Mouse (Mus musculus): ENCODE measurements around the gene Spdl1.
"Not testable (repeated sequence)": the region's sequence is repeated elsewhere in the genome, so short reads cannot be mapped to it uniquely, and the experiment has no call there.

Gene Spdl1

DNA sequence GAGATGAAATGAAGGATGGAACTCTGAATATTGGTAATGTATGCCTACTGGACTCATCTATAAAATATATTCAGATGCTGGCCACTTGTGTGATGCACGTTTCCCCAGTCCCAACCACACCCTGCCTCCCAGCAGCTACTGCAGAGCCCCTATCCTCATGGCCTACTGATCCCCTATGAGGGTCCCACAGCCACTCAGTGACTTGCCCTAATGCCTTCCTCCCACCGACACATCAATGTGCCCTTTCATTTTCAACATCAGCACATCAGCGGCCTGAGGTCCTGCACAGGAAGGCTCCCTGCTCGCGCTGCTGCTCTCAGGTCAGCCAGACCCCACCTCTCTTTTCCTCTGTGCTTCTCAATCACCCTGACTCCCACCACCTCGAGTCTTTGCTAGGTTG, 19.1 kb downstream of the Spdl1 start:
- DNase-seq (ENCODE audit: inconsistent age in 2 of 2, low spot score in 1 of 2), result no peak

GRCm38 (mm10) chr11:34805026-34805425, 28.4 kb downstream of the Spdl1 start:
- not testable (repeated sequence) for DNase-seq (ENCODE audit: inconsistent age in 2 of 2, low spot score in 1 of 2)

DNA sequence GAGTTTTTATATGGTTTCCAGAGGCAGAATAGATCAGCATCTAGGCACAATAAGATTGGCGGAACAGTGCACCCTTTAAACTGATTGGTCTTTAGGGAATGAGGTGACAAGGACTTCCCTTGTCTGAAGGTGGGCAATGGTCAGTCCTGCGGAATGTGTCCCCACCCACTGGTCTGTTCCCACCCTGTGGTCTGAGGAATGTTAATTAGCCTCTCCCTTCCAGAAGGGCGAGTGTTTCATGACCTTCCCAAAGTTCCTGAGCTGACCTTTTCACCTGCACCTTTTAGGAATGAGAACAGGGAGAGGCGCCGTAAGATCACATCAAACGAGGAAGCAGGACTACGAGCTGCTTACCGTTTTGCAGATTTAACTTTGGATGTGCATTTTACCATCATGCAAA, 35.4 kb downstream of the Spdl1 start:
- not testable (repeated sequence) for DNase-seq (ENCODE audit: inconsistent age in 2 of 2, low spot score in 1 of 2)

DNA sequence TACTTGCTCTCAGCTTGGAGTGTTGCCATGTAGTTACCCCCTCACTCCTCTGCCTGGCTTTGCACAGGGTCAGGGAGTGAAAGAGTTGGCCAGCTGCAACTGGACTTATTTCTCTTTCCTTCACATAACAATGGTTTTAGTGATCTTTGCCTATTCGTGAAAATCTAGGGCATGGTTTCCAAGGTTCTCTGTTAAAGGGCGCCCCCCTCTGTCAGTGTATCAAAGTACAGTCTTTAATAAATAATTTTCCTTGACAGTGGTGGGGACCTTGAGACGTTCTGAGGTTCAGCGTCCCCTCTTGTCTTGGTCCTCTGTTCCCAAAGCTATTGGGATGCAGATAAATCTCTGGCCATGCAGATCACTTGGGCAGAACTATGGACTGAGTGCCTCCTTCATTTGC, 37.3 kb downstream of the Spdl1 start:
- peak; percentile 22 to 84 for DNase-seq (ENCODE audit: inconsistent age in 2 of 2, low spot score in 1 of 2)

GRCm38 (mm10) chr11:34791872-34792271, 41.6 kb downstream of the Spdl1 start:
- DNase-seq (ENCODE audit: inconsistent age in 2 of 2, low spot score in 1 of 2), result no peak

GRCm38 (mm10) chr11:34784864-34785263, 48.6 kb downstream of the Spdl1 start:
- DNase-seq (ENCODE audit: inconsistent age in 2 of 2, low spot score in 1 of 2), result no peak

DNA sequence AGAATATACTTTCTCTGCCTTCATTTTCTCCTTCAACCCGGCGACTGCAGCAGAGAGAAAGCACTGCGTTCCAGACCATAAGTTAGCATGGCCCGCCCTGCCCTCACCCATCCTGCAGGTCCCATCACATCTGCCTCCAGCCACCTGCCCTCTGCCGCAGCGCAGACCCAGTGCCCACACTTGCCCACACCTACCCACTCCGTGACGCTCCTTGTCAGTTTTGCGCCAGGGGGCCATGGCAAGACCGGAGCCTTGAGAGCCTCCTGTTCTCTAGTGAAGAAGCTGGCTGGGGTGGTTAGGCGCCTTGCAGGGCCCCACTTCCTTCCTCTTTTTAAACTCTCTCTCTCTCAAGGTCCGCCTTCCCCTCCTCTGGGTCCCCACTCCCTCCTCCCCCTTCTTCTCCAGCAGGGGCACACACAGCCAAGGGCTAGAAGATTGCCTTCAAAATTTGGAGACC, 49.8 kb downstream of the Spdl1 start, which contains the start of gene Dock2:
TSS of gene Dock2 (minus strand) at position 306 of the 457 bp plus-strand sequence.
- peak in 1 of 2 experiments; percentile 7 for DNase-seq (ENCODE audit: inconsistent age in 2 of 2, low spot score in 1 of 2)

GRCm38 (mm10) chr11:34782516-34783430, 50.7 kb downstream of the Spdl1 start:
- DNase-seq (ENCODE audit: inconsistent age in 2 of 2, low spot score in 1 of 2), result peak in 1 of 2 experiments; percentile 11

DNA sequence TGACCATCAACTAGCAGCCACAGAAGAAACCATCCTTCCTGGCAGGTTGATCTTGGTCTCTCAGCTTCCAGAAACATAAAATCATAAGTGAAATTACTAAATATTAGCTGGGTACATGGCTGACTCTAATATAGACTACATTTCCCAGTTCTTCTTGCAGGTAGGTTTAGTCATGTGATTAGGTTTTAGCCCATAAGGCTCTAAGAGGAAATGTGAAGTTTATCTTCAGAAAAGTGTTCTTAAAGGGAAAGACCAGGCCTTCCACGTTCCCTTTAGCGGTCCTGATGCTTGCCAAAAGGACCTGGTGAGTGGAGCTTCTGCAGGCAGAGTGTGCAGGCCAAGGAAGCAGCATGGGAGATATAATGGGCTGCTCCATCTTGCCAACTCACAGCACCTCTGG, 52.7 kb downstream of the Spdl1 start:
- no peak for DNase-seq (ENCODE audit: inconsistent age in 2 of 2, low spot score in 1 of 2)

DNA sequence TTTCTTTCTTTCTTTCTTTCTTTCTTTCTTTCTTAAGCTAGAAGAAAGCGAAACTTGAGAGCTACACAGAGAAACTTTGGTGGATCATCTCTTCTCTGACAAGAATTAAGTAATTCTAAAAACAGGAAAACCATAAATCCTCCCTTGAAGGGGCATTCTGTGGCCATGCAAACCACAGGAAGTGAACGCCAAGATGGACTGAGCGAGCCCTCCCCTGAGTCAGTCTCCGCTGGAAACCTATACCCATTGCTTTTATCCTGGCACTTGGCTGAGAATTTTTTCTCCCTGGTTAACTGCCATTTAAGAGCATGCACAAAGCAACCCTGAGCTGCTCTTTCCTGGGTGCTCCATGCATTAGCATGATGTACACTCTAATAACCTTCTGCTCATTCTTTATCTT, 53.5 kb downstream of the Spdl1 start:
- DNase-seq (ENCODE audit: inconsistent age in 2 of 2, low spot score in 1 of 2), result no peak

DNA sequence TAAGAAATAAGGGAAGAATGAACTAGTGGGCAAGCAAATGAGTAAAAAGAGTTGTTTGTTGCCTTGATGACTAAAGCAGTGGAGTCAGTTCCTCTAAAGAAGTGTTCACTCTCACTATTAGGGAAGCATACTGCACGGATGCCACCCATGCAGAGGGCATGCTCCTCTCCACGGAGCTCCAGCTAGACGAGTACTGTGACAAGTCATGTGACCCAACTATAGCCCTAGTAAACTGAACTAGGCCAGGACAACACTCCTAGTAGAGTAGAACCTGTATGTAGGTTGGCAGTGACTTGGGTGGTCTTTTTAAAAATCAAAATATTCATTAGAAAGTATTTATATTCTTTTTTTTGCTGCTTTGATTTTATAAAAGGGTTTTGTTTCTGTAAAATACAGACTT, 55.1 kb downstream of the Spdl1 start:
- DNase-seq (ENCODE audit: inconsistent age in 2 of 2, low spot score in 1 of 2), result no peak

DNA sequence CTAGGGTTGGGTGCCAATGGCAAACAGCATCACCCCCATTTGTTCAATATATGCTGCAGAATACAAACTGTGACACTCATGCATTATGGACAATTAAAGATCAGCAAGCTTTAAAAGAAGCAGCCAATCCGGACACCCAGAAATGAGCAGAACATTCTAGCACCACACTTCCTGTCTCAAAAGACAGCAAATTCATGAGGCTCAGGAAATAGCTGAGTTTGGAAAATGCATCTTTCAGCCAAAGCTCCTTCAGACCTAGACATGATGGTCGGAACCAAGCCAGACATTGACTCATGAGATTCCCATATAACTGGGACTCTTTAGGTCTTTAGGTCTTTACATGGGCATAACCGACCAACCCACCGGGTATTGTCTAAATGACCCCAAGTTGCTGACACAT, 55.9 kb downstream of the Spdl1 start:
- no peak for DNase-seq (ENCODE audit: inconsistent age in 2 of 2, low spot score in 1 of 2)

- no peak for DNase-seq (ENCODE audit: inconsistent age in 2 of 2, low spot score in 1 of 2)
These were observed 57.4 kb downstream of the Spdl1 start for GRCm38 (mm10) chr11:34776054-34776453.

GRCm38 (mm10) chr11:34774636-34775035, 58.8 kb downstream of the Spdl1 start:
- DNase-seq (ENCODE audit: inconsistent age in 2 of 2, low spot score in 1 of 2), result no peak

DNA sequence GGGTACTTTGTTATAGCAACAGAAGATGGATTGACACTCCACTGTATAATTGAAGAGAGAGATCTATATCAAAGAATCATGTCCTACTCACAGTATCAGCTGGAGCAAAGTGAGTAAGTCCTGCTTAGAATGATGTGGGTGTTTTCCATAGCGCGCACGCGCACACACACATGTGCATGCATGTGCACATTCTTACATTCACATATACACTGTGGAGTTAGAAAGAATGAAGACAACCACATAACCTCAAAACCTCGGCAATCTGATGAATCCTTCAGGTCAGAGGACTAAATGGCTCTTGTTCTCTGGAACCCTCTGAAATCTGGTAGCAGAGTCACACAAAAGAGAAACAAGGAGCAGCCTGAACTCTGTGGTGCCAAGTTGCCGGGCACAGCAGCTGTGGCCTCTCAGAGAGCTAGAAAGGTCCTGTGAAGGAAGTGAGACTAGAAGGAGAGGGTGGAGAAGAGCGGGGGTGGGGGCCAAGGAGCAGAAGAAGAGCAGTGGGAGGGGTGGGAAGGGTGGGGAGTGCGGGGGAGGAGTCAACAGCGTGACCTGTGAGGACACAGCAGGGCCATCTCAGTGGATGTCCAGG, 60.0 kb downstream of the Spdl1 start:
- DNase-seq (ENCODE audit: inconsistent age in 2 of 2, low spot score in 1 of 2), result peak in 1 of 2 experiments; percentile 7

- DNase-seq (ENCODE audit: inconsistent age in 2 of 2, low spot score in 1 of 2), result peak; percentile 91 to 95
These were observed 62.0 kb downstream of the Spdl1 start for GRCm38 (mm10) chr11:34771221-34771986.

DNA sequence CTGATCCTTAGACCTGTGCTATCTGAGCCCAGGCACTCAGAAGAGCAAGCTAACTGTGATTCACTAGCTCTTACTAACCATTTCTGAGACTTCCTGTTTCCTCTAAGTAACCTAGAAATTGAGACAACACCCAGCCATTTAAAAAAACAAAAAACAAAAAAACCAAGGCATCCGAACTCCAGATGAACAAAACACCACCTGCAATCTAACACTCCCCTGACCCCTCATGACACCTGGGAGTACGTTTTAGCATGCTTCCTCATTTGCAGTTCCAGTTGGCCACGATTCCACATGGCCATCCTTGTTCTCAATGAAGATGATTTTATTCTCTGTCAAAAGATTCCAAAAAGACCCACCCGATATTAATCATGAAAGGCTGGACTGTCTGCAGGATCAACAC, 62.8 kb downstream of the Spdl1 start:
- DNase-seq (ENCODE audit: inconsistent age in 2 of 2, low spot score in 1 of 2), result peak in 1 of 2 experiments; percentile 34

DNA sequence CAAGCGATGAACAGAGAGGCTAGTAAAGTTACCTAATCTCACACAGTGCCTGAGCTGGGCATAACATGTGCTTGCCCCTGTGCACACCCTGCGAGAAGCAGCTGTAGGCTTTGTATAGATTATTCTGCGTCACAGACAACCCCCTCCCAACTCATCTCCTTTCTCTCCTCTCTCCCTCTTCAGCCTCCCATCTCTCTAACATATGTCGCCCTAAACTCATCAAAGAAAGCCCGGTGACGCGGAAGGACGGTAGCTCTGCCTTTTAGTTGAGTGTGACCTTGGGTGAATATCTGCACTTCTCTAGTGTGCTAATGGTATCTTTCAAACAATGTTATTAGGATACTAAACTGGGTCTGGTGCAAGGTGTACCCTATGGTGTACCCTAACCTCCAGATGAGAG, 63.5 kb downstream of the Spdl1 start:
- DNase-seq (ENCODE audit: inconsistent age in 2 of 2, low spot score in 1 of 2), result no peak

DNA sequence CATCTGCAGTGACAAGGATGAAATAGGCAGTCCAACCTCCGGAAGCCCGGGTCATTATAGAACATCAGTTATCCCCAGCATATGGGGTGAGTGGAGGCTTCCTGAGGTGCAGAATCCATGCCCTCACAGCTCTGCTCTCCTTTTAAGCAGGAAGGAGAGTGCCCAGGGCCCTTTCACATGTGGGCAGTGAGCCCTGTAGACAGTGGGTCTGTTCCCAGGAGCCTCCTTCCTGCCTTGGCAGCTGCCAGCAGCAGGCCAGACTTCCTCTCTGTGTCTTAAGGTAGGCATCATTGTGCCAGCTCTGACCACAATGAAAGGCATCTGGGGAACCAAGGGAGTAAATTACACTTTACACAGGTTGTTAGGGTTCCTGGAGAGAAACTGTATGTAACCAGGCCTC, 64.0 kb downstream of the Spdl1 start:
- no peak for DNase-seq (ENCODE audit: inconsistent age in 2 of 2, low spot score in 1 of 2)

DNA sequence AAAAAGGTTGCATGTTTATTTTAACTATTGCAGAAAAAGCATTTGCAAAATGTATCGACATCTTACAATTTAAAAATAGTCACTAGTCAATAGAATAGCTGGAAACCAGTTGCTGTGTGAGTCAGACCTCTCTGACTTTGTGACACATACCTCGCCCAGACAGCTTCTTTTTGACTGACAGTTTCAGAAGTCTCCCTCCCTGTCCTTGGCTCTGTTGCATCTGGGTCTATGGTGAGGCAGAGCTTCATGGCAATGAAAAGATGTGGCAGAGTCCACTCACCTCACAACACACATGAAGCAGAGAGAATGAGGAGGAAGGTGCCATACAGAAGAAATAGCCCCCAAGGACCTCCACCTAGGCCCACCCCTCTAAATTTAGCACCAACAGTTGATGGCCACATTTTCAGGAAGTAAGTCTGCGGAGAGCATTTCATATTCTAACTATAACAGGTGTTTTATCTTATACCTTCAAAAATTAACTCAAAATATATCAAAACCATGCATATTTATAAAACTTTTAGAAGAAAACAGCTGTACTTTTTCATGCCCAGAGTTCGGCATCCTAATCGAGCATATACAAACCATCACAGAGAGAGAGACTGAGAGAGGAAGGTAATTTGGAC, 69.6 kb downstream of the Spdl1 start:
- peak; percentile 16 to 59 for DNase-seq (ENCODE audit: inconsistent age in 2 of 2, low spot score in 1 of 2)

DNA sequence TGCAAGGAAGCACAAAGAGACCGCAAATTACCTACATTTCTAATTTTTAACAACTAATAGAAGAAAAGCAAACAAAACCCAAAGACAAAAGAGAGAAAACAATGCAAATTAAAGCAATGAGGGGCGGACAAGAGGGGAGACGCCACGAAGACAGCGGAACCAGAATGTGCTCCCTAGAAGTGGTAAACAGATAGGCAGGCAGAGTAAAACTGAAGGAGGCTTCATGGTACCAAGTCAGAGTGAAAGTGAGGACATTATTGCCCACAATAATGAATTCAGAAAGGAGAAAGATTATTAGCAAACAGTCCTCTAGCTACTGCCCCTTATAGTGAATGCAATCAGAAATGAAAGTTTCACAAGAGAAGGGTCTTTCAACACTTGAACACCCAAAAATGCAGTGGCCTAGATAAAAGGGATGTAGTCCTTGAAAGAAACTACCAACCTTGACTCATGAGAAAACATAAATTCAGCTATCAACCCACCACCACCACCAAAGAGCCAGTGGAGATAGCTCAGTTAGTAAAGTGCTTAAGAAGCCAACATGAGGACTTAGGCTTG, 70.8 kb downstream of the Spdl1 start:
- DNase-seq (ENCODE audit: inconsistent age in 2 of 2, low spot score in 1 of 2), result no peak

Data from adrenal gland, adult (tissue).